Mouse (Mus musculus) kidney, adult 18-20 months (tissue): ENCODE results near the gene Bub1b.
A peak's percentile ranks its signal among the peaks of the same experiment; 100 is the strongest.

ENCODE experiments used
- DNase-seq: peaks from one replicate; pipeline ENCODE4 v3.0.0; 2021

The Bub1b gene

GRCm38 (mm10) chr2:118667181-118667580 is 69.2 kb downstream of the Bub1b start:
- no peak for DNase-seq

GRCm38 (mm10) chr2:118669245-118669644 is 71.2 kb downstream of the Bub1b start:
- DNase-seq: peak; percentile 68

- peak; percentile 69 for DNase-seq
Observed at GRCm38 (mm10) chr2:118669785-118670184, 71.8 kb downstream of the Bub1b start.

- DNase-seq: no peak
Observed at GRCm38 (mm10) chr2:118671728-118672127, 73.7 kb downstream of the Bub1b start.

GRCm38 (mm10) chr2:118673686-118674465 is 75.9 kb downstream of the Bub1b start:
- DNase-seq: no peak

- DNase-seq: no peak
Observed at GRCm38 (mm10) chr2:118674500-118674899, 76.5 kb downstream of the Bub1b start.

GRCm38 (mm10) chr2:118676839-118677741 is 79.1 kb downstream of the Bub1b start:
- peak; percentile 54 for DNase-seq

GRCm38 (mm10) chr2:118677817-118678216 is 79.8 kb downstream of the Bub1b start:
- DNase-seq: peak; percentile 45

GRCm38 (mm10) chr2:118679577-118679976 is 81.6 kb downstream of the Bub1b start:
- DNase-seq: no peak

GRCm38 (mm10) chr2:118680926-118681325 is 82.9 kb downstream of the Bub1b start:
- no peak for DNase-seq

- DNase-seq: peak; percentile 61
Observed at GRCm38 (mm10) chr2:118682544-118683260, 84.7 kb downstream of the Bub1b start.

GRCm38 (mm10) chr2:118685088-118685487 is 87.1 kb downstream of the Bub1b start:
- DNase-seq: no peak

GRCm38 (mm10) chr2:118686693-118687092 is 88.7 kb downstream of the Bub1b start:
- no peak for DNase-seq

GRCm38 (mm10) chr2:118687791-118688190 is 89.8 kb downstream of the Bub1b start:
- DNase-seq: peak; percentile 41

- DNase-seq: peak; percentile 60
Observed at GRCm38 (mm10) chr2:118689875-118690274, 91.9 kb downstream of the Bub1b start.
